Mouse (Mus musculus): Measurements from ENCODE around the gene Hsd17b14. TPM values are rescaled to one million over a fixed set of nuclear protein-coding genes. Genes with fewer than 3 reads are reported as not detected.

Gene Hsd17b14
- polyA plus RNA-seq, 1 experiment from 2014 or later = 0.45 TPM

- WGBS = 88% methylated on average over 16 of the region's 16 CpGs
- Histone ChIP-seq H3K4me1 (replicated peaks; ENCODE audit: control insufficient read depth, insufficient read depth, low read length) (no peaks in the 10 kb centered on the region), H3K4me3 (ENCODE audit: low read depth, low read length) (no peak overlapping the region), H3K4me2 (replicated peaks; ENCODE audit: low read depth, low read length) (no peak overlapping the region), H3K9ac (ENCODE audit: low read depth, low read length) (no peak overlapping the region), H3K27me3 (ENCODE audit: control insufficient read depth, insufficient read depth, low read length) (no peaks in the 10 kb centered on the region), H3K36me3 (ENCODE audit: control insufficient read depth, insufficient read depth, low read length) (no peaks in the 10 kb centered on the region), H3K9me3 (ENCODE audit: control insufficient read depth, low read length) (no peaks in the 10 kb centered on the region), H3K27ac (ENCODE audit: low read depth, low read length) (no peak overlapping the region)
- ATAC-seq (ENCODE audit: low FRiP score) = no peak
- no peak for DNase-seq (ENCODE audit: low spot score)
Observed at GRCm38 (mm10) chr7:45518618-45519017, 36.1 kb upstream of the Hsd17b14 start.

GRCm38 (mm10) chr7:45519345-45520120 lies 35.2 kb upstream of the Hsd17b14 start:
- Histone ChIP-seq H3K4me2 (replicated peaks; ENCODE audit: low read depth, low read length) (no peak overlapping the region), H3K9me3 (ENCODE audit: control insufficient read depth, low read length) (no peaks in the 10 kb centered on the region), H3K4me1 (replicated peaks; ENCODE audit: control insufficient read depth, insufficient read depth, low read length) (no peaks in the 10 kb centered on the region), H3K27ac (ENCODE audit: low read depth, low read length) (no peak overlapping the region), H3K4me3 (ENCODE audit: low read depth, low read length) (no peak overlapping the region), H3K9ac (ENCODE audit: low read depth, low read length) (no peak overlapping the region), H3K36me3 (ENCODE audit: control insufficient read depth, insufficient read depth, low read length) (no peaks in the 10 kb centered on the region), H3K27me3 (ENCODE audit: control insufficient read depth, insufficient read depth, low read length) (no peaks in the 10 kb centered on the region)
- no peak for DNase-seq (ENCODE audit: low spot score)
- WGBS = 79% methylated on average over 8 of the region's 8 CpGs
- no peak for ATAC-seq (ENCODE audit: low FRiP score)

GRCm38 (mm10) chr7:45520605-45521004 lies 34.1 kb upstream of the Hsd17b14 start:
- Histone ChIP-seq H3K4me1 (replicated peaks; ENCODE audit: control insufficient read depth, insufficient read depth, low read length) (no peaks in the 10 kb centered on the region; the same call in 1 of the 2 replicates), H3K4me2 (replicated peaks; ENCODE audit: low read depth, low read length) (no peak overlapping the region), H3K27me3 (ENCODE audit: control insufficient read depth, insufficient read depth, low read length) (no peaks in the 10 kb centered on the region), H3K9ac (ENCODE audit: low read depth, low read length) (no peak overlapping the region), H3K27ac (ENCODE audit: low read depth, low read length) (no peak overlapping the region), H3K9me3 (ENCODE audit: control insufficient read depth, low read length) (no peaks in the 10 kb centered on the region), H3K4me3 (ENCODE audit: low read depth, low read length) (no peak overlapping the region), H3K36me3 (ENCODE audit: control insufficient read depth, insufficient read depth, low read length) (no peaks in the 10 kb centered on the region)
- DNase-seq (ENCODE audit: low spot score) (no peak), ATAC-seq (ENCODE audit: low FRiP score) (no peak)
- 95% methylated on average over 7 of the region's 7 CpGs for WGBS

- peak; percentile 73 for ATAC-seq (ENCODE audit: low FRiP score)
- no peaks in the 10 kb centered on the region; the same call in 1 of the 2 replicates for H3K4me1 ChIP-seq (replicated peaks; ENCODE audit: control insufficient read depth, insufficient read depth, low read length)
- under 1% methylated on average over 28 of the region's 28 CpGs for WGBS
Observed at GRCm38 (mm10) chr7:45521728-45522184, 32.9 kb upstream of the Hsd17b14 start.

GRCm38 (mm10) chr7:45522194-45522752 lies 32.4 kb upstream of the Hsd17b14 start:
- H3K4me2 ChIP-seq (replicated peaks; ENCODE audit: low read depth, low read length) = peak overlapping the region; percentile 41; the same call in 1 of the 2 replicates
- H3K4me1 ChIP-seq (replicated peaks; ENCODE audit: control insufficient read depth, insufficient read depth, low read length) = no peaks in the 10 kb centered on the region; the same call in 1 of the 2 replicates
- 61% methylated on average over 16 of the region's 16 CpGs for WGBS
- H3K27ac ChIP-seq (ENCODE audit: low read depth, low read length) = no peak overlapping the region
- ATAC-seq (ENCODE audit: low FRiP score) (no peak), DNase-seq (ENCODE audit: low spot score) (no peak)
- peak overlapping the region; percentile 44 for H3K4me3 ChIP-seq (ENCODE audit: low read depth, low read length)
- H3K36me3 ChIP-seq (ENCODE audit: control insufficient read depth, insufficient read depth, low read length) = no peaks in the 10 kb centered on the region
- H3K27me3 ChIP-seq (ENCODE audit: control insufficient read depth, insufficient read depth, low read length) = no peaks in the 10 kb centered on the region
- peak overlapping the region; percentile 60 for H3K9ac ChIP-seq (ENCODE audit: low read depth, low read length)
- no peaks in the 10 kb centered on the region for H3K9me3 ChIP-seq (ENCODE audit: control insufficient read depth, low read length)

More at GRCm38 (mm10) chr7:45521728-45522184, 32.9 kb upstream of the Hsd17b14 start:
- no peaks in the 10 kb centered on the region for H3K27me3 ChIP-seq (ENCODE audit: control insufficient read depth, insufficient read depth, low read length)
- peak overlapping the region; percentile 41; the same call in 1 of the 2 replicates for H3K4me2 ChIP-seq (replicated peaks; ENCODE audit: low read depth, low read length)
- no peaks in the 10 kb centered on the region for H3K36me3 ChIP-seq (ENCODE audit: control insufficient read depth, insufficient read depth, low read length)
- H3K9me3 ChIP-seq (ENCODE audit: control insufficient read depth, low read length) = no peaks in the 10 kb centered on the region
- H3K4me3 ChIP-seq (ENCODE audit: low read depth, low read length) = peak overlapping the region; percentile 44
- peak overlapping the region; percentile 60 for H3K9ac ChIP-seq (ENCODE audit: low read depth, low read length)
- peak overlapping the region; percentile 54 for H3K27ac ChIP-seq (ENCODE audit: low read depth, low read length)
- peak; percentile 92 for DNase-seq (ENCODE audit: low spot score)

GRCm38 (mm10) chr7:45522957-45523676 lies 31.6 kb upstream of the Hsd17b14 start:
- Histone ChIP-seq H3K9me3 (ENCODE audit: control insufficient read depth, low read length) (no peaks in the 10 kb centered on the region), H3K27ac (ENCODE audit: low read depth, low read length) (no peak overlapping the region), H3K4me1 (replicated peaks; ENCODE audit: control insufficient read depth, insufficient read depth, low read length) (no peaks in the 10 kb centered on the region; the same call in 1 of the 2 replicates), H3K27me3 (ENCODE audit: control insufficient read depth, insufficient read depth, low read length) (no peaks in the 10 kb centered on the region), H3K4me3 (ENCODE audit: low read depth, low read length) (no peak overlapping the region), H3K36me3 (ENCODE audit: control insufficient read depth, insufficient read depth, low read length) (no peaks in the 10 kb centered on the region), H3K9ac (ENCODE audit: low read depth, low read length) (no peak overlapping the region), H3K4me2 (replicated peaks; ENCODE audit: low read depth, low read length) (no peak overlapping the region)
- ATAC-seq (ENCODE audit: low FRiP score) = no peak
- DNase-seq (ENCODE audit: low spot score) = no peak
- WGBS = 72% methylated on average over 18 of the region's 18 CpGs

GRCm38 (mm10) chr7:45523678-45524170 lies 31.0 kb upstream of the Hsd17b14 start:
- Histone ChIP-seq H3K4me1 (replicated peaks; ENCODE audit: control insufficient read depth, insufficient read depth, low read length) (no peaks in the 10 kb centered on the region; the same call in 1 of the 2 replicates), H3K27ac (ENCODE audit: low read depth, low read length) (no peak overlapping the region), H3K9me3 (ENCODE audit: control insufficient read depth, low read length) (no peaks in the 10 kb centered on the region), H3K9ac (ENCODE audit: low read depth, low read length) (no peak overlapping the region), H3K36me3 (ENCODE audit: control insufficient read depth, insufficient read depth, low read length) (no peaks in the 10 kb centered on the region), H3K4me3 (ENCODE audit: low read depth, low read length) (0 out of 2 replicates have a peak overlapping the region, but pooled peaks have one; percentile 2), H3K27me3 (ENCODE audit: control insufficient read depth, insufficient read depth, low read length) (no peaks in the 10 kb centered on the region), H3K4me2 (replicated peaks; ENCODE audit: low read depth, low read length) (no peak overlapping the region)
- DNase-seq (ENCODE audit: low spot score) (no peak), ATAC-seq (ENCODE audit: low FRiP score) (no peak)
- 89% methylated on average over 13 of the region's 13 CpGs for WGBS

- no peaks in the 10 kb centered on the region for H3K9me3 ChIP-seq (ENCODE audit: control insufficient read depth, low read length)
- H3K36me3 ChIP-seq (ENCODE audit: control insufficient read depth, insufficient read depth, low read length) = no peaks in the 10 kb centered on the region
- peak overlapping the region; percentile 39; the same call in 1 of the 2 replicates for H3K27ac ChIP-seq (ENCODE audit: low read depth, low read length)
- peak overlapping the region; percentile 79 for H3K9ac ChIP-seq (ENCODE audit: low read depth, low read length)
- no peaks in the 10 kb centered on the region; the same call in 1 of the 2 replicates for H3K4me1 ChIP-seq (replicated peaks; ENCODE audit: control insufficient read depth, insufficient read depth, low read length)
- H3K4me3 ChIP-seq (ENCODE audit: low read depth, low read length) = peak overlapping the region; percentile 74
- H3K27me3 ChIP-seq (ENCODE audit: control insufficient read depth, insufficient read depth, low read length) = no peaks in the 10 kb centered on the region
- WGBS = 31% methylated on average over 12 of the region's 12 CpGs
- peak overlapping the region; percentile 85 for H3K4me2 ChIP-seq (replicated peaks; ENCODE audit: low read depth, low read length)
- ATAC-seq (ENCODE audit: low FRiP score) (no peak), DNase-seq (ENCODE audit: low spot score) (peak; percentile 26)
Observed at GRCm38 (mm10) chr7:45524841-45525621, 29.7 kb upstream of the Hsd17b14 start.

All from hindbrain, embryonic 11.5 days (tissue).